Mouse (Mus musculus) embryonic facial prominence, embryonic 12.5 days (tissue): Measurements from ENCODE around the gene Spns2. TPM values are rescaled to one million over a fixed set of nuclear protein-coding genes. Genes with fewer than 3 reads are reported as not detected.

Experiments used
- ATAC-seq: fragments of 200-750 bp; cut with Nextera tagmentation; 2 replicates; pipeline ENCODE4 v1.8.0; 2017; ENCODE audit not compliant: insufficient number of reproducible peaks, insufficient read depth, low FRiP score, low TSS enrichment
- H3K27ac ChIP-seq: fragments of 300-500 bp; sonication (generic); 2 replicates; pipeline ENCODE4 v1.5.1; 2016; ENCODE audit warnings: mild to moderate bottlenecking
- H3K27me3 ChIP-seq: fragments of 300-500 bp; sonication (generic); 2 replicates; pipeline ENCODE4 v1.6.1; 2016; ENCODE audit warnings: mild to moderate bottlenecking, moderate library complexity
- H3K36me3 ChIP-seq: fragments of 300-500 bp; sonication (generic); 2 replicates; pipeline ENCODE4 v1.6.1; 2016; ENCODE audit warnings: mild to moderate bottlenecking
- H3K4me1 ChIP-seq: fragments of 300-500 bp; sonication (generic); 2 replicates; pipeline ENCODE4 v1.6.1; 2016
- H3K4me2 ChIP-seq: fragments of 300-500 bp; sonication (generic); replicated peaks from 2 replicates; pipeline ENCODE4 v1.6.1; 2016; ENCODE audit warnings: mild to moderate bottlenecking, moderate library complexity
- H3K4me3 ChIP-seq: fragments of 300-500 bp; sonication (generic); 2 replicates; pipeline ENCODE4 v1.5.1; 2016; ENCODE audit warnings: mild to moderate bottlenecking
- H3K9ac ChIP-seq: fragments of 300-500 bp; sonication (generic); 2 replicates; pipeline ENCODE4 v1.6.1; 2016; ENCODE audit warnings: mild to moderate bottlenecking, moderate library complexity
- H3K9me3 ChIP-seq: fragments of 300-500 bp; sonication (generic); 2 replicates; pipeline ENCODE4 v1.6.1; 2016; ENCODE audit warnings: mild to moderate bottlenecking, moderate library complexity
- WGBS: fragments of 180-500 bp; shearing (Covaris S2); methylation state at CpG from one replicate; pipeline ENCODE4 v1.1.7; 2016; 5-methylcytosine and 5-hydroxymethylcytosine counted together
- polyA plus RNA-seq: library from polyadenylated mRNA; unstranded; fragments of >200 nt; fragmentation: Nextera tagmentation; extraction: Ambion mirVana; gene quantifications from 2 replicates; pipeline ENCODE4 v1.2.1, GENCODE M21; 2016

Spns2 gene
- polyA plus RNA-seq, 1 experiment from 2014 or later: 3.9 TPM

DNA sequence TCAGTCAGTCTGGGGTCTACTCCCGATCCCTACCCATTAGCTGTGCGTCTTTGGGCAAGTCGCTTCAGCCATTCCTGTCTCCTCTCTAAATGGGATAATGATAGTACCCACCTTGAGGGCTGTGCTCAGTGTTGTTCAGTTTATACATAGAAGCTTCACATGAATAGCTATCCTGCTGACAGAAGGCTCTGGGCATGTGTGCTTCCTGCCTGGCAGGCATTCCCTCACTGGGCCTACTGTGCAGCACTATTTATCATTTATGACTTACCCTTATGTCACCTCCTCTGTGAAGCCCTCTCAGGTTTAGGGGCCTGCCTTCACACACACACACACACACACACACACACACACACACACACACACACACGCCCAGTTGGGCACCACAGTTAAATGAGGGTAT lies 10.4 kb upstream of the Spns2 start:
- no peak overlapping the region for H3K4me2 ChIP-seq
- H3K4me1 ChIP-seq: peaks cover 19% of the 10 kb centered on the region; the same call in 1 of the 2 replicates
- no peaks in the 10 kb centered on the region for H3K9me3 ChIP-seq
- H3K9ac ChIP-seq: no peak overlapping the region
- H3K36me3 ChIP-seq: no peaks in the 10 kb centered on the region
- whole genome bisulfite sequencing: 77% methylated on average over 4 of the region's 4 CpGs
- no peak overlapping the region for H3K4me3 ChIP-seq
- H3K27ac ChIP-seq: no peak overlapping the region
- ATAC-seq: no peak
- peaks cover 3% of the 10 kb centered on the region; the same call in 1 of the 2 replicates for H3K27me3 ChIP-seq

DNA sequence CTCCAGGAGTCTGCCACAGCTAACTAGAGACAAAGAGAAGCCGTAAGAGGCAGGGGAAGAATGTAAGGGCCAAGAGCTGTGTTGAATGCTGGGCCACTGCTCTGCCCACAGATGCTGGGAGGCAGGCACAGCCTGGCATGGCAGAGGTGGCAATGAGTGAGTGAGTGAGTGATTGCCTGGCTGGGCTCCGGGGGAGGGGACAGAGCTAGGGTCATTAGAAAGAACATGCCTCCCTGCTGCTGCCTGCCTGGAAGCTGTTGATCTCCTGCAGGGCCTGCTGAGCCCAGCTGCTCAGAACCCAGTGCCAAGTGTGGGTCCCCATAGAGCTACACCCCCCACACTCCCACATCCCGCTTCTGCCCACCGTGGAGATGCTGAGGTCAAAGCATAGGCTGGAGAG lies 7.7 kb upstream of the Spns2 start:
- no peaks in the 10 kb centered on the region for H3K36me3 ChIP-seq
- no peak overlapping the region for H3K4me2 ChIP-seq
- peaks cover 11% of the 10 kb centered on the region; the same call in 1 of the 2 replicates for H3K4me1 ChIP-seq
- no peaks in the 10 kb centered on the region for H3K9me3 ChIP-seq
- no peak overlapping the region for H3K27ac ChIP-seq
- H3K4me3 ChIP-seq: no peak overlapping the region
- no peak for ATAC-seq
- no peak overlapping the region for H3K9ac ChIP-seq
- 25% methylated on average over 4 of the region's 4 CpGs for WGBS
- peaks cover 3% of the 10 kb centered on the region; the same call in 1 of the 2 replicates for H3K27me3 ChIP-seq

DNA sequence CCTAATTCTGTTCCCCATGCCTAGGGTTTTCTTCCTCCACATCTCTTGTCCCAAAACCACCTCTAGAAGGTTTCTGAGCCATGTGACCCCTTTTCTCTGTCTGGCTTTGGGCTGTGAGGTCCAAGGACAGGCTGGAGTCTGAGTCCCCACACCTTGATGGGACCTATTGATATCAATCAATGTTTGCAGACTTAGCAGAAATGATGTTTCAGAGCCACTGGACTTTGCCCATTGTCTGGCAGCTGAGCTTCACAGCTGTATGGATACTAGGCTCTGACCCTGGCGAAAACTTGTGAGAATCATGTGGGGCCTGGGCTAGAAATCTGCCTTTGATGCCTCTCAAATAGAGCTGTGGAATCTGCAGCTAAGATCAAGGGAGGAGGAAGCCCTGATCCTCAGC lies 7.1 kb upstream of the Spns2 start:
- no peak overlapping the region for H3K9ac ChIP-seq
- no peak overlapping the region for H3K4me2 ChIP-seq
- H3K27me3 ChIP-seq: peaks cover 3% of the 10 kb centered on the region; the same call in 1 of the 2 replicates
- no peak for ATAC-seq
- no peaks in the 10 kb centered on the region for H3K36me3 ChIP-seq
- H3K9me3 ChIP-seq: no peaks in the 10 kb centered on the region
- H3K27ac ChIP-seq: no peak overlapping the region
- 67% methylated on average over 1 of the region's 1 CpGs for WGBS
- H3K4me3 ChIP-seq: no peak overlapping the region
- H3K4me1 ChIP-seq: 0 out of 2 replicates have a peak, but pooled peaks cover 8% of the 10 kb centered on the region

DNA sequence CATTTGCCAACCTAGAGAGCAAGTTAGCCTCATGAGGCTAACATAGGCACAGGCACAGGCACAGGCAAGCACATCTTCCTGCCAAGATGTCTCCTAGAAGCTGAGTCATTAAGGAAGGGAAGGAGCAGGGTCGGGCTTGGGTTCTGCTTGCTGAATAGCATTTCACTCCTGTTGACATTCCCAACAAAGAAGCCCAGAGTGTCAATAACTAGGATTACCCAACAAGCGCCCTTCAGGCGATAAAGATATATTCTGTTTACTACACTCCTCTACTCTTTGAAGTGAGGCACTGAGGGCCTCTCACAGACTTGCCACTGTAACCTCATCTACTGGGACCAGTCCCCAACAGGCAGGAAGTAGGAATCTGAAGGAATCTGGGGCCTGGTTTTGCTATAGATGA lies 6.4 kb upstream of the Spns2 start:
- ATAC-seq: no peak
- no peaks in the 10 kb centered on the region for H3K36me3 ChIP-seq
- no peak overlapping the region for H3K27ac ChIP-seq
- H3K9ac ChIP-seq: no peak overlapping the region
- 64% methylated on average over 3 of the region's 3 CpGs for WGBS
- H3K4me2 ChIP-seq: no peak overlapping the region
- H3K4me1 ChIP-seq: 0 out of 2 replicates have a peak, but pooled peaks cover 3% of the 10 kb centered on the region
- H3K4me3 ChIP-seq: no peak overlapping the region
- no peaks in the 10 kb centered on the region for H3K9me3 ChIP-seq
- H3K27me3 ChIP-seq: 0 out of 2 replicates have a peak, but pooled peaks cover 1% of the 10 kb centered on the region

DNA sequence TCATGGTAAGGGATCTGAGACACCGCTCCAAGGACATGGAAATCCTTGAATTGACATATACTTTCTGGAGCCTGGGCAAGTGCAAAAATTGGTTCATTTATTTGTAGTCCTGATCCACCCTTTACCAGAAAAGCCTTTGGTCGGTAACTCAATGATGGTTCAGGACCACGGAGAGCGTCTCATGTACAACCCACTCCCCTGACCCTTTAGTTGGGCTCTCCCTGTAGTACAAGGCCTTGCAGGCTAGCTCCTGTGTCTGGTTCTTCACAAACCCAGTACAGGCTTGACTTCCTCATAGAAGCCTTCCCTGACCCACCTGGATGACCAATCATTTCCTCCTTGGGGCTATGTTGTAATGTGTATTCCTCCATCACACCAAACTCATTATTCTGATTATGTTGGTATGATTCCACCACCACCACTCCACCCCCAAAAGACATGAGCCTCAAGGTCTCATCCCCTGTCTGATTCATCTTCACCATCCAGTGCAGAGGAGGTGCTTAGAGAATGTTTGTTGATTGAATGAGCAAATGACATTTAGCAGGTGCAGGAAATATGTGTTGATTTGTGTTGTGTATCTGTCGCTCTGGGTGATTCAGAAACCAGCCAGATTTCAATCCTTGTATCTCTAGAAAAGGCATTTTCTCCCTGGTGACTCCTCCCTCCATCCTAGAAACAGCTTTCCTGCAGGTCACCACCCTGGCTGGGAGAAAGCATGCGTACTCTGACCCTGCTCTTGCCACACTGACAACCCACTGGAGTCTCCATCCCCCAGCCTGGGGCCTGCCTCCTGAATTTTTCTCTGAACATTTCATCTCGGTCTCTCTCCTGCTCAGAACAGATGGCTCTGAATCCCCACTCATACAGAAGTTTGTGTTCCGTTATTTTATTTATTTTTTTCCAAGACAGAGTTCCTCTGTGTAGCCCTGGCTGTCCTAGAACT lies 4.6 kb upstream of the Spns2 start:
- no peak overlapping the region for H3K27ac ChIP-seq

DNA sequence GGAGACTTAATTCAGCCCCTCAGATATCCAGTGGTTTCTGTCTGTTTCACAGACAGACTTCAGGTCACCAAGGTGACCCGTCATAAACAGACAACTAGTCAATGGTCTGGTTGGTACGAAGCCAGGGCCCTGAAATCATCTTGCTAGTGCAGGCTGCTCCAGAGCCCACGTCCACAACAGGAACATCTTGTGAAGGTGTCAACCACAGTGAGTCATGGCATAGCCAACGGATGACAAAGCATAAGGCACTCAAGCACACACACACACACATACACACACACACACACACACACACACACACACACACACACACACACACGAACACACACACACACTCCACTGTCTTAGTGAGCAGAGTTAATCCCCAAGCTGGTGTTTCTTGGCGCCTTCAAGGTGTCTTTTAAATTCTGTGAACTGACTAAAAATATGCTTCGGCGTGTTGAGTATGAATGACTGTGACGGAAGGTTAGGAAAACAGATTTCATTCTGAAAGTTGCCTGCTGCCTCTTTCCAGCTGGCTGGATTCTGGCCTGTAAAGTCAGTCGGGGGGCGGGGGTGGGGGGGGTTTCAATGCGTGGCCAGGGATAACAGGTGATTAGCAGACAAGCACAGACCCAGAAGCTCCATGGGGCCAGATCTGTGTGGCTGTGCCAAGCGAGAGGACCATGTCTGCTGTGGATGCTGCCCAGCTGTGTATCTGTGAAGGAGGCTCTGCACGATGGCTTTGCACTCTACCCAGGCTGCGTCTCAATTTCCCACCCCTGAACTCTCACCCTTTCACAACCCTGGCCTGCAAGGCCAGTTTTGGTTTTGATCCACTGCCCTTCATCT lies 1.6 kb upstream of the Spns2 start:
- H3K4me1 ChIP-seq: peaks cover 16% of the 10 kb centered on the region
- H3K36me3 ChIP-seq: no peaks in the 10 kb centered on the region
- 68% methylated on average over 15 of the region's 15 CpGs for WGBS
- no peaks in the 10 kb centered on the region for H3K9me3 ChIP-seq
- peaks cover 46% of the 10 kb centered on the region for H3K27me3 ChIP-seq
- H3K4me3 ChIP-seq: no peak overlapping the region
- H3K9ac ChIP-seq: no peak overlapping the region
- ATAC-seq: no peak
- H3K4me2 ChIP-seq: no peak overlapping the region
- no peak overlapping the region for H3K27ac ChIP-seq

More for the DNA sequence above, 4.6 kb upstream of the Spns2 start:
- no peak overlapping the region for H3K9ac ChIP-seq
- WGBS: 50% methylated on average over 8 of the region's 8 CpGs
- peaks cover 4% of the 10 kb centered on the region; the same call in 1 of the 2 replicates for H3K4me1 ChIP-seq
- peaks cover 17% of the 10 kb centered on the region for H3K27me3 ChIP-seq
- no peaks in the 10 kb centered on the region for H3K9me3 ChIP-seq
- no peaks in the 10 kb centered on the region for H3K36me3 ChIP-seq
- no peak overlapping the region for H3K4me2 ChIP-seq
- no peak overlapping the region for H3K4me3 ChIP-seq
- ATAC-seq: no peak

DNA sequence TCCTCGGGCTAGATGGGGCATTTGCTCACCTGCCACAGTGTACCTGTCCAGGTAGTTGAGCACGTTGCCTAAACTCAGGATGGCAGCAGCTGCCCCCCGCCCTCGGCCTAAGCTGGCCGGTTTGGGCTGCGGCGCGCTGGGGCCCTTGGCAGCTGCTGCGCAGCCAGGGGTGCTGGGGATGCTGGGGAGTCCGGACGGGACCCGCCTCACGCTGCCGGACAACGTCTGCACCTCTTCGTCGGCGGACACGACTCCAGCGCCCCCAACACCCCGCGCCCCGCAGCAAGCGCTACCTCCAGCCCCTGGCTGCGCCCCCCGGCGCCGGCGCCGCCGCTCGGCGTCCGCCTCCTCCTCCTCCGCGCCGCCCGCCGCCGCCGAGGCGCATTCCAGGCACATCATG lies 307 bp downstream of the Spns2 start:
- under 1% methylated on average over 32 of the region's 42 CpGs for WGBS
- Histone ChIP-seq H3K4me3 (peak overlapping the region; percentile 57), H3K4me1 (peaks cover 16% of the 10 kb centered on the region), H3K27me3 (peaks cover 49% of the 10 kb centered on the region), H3K9me3 (no peaks in the 10 kb centered on the region), H3K27ac (no peak overlapping the region), H3K4me2 (peak overlapping the region; percentile 98), H3K9ac (peak overlapping the region; percentile 59), H3K36me3 (no peaks in the 10 kb centered on the region)
- no peak; the same call in 1 of the 2 replicates for ATAC-seq

DNA sequence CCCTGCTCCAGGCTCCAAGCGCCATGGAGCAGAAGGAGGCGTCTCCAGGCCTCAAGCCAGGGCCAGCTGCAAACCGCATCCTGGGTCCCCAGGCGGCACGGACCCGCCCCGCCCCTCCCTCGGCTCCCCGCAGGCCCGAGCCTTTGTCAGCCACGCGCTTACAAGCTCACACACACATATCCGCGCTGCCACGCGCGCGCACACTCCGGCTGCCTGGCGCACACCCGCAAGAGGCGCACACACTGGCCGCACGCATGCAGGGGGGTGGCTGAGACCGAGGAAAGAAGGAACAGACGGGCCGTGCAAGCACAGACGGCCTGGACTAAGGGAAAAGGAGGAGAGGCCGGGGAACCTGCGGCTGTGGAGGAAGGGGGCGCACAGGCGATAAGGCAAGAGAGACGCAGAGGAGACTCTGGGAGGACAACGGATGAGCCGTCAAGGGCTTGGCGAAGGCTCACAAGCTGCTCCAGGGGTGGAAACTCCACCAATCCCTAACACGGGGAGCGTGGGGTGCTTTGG lies 892 bp downstream of the Spns2 start:
- peak overlapping the region; percentile 57 for H3K4me3 ChIP-seq
- peaks cover 16% of the 10 kb centered on the region for H3K4me1 ChIP-seq
- H3K27me3 ChIP-seq: peaks cover 49% of the 10 kb centered on the region
- no peak overlapping the region for H3K27ac ChIP-seq
- no peaks in the 10 kb centered on the region for H3K9me3 ChIP-seq
- WGBS: 2% methylated on average over 38 of the region's 38 CpGs
- ATAC-seq: no peak
- no peaks in the 10 kb centered on the region for H3K36me3 ChIP-seq
- peak overlapping the region; percentile 59; the same call in 1 of the 2 replicates for H3K9ac ChIP-seq
- peak overlapping the region; percentile 98 for H3K4me2 ChIP-seq

DNA sequence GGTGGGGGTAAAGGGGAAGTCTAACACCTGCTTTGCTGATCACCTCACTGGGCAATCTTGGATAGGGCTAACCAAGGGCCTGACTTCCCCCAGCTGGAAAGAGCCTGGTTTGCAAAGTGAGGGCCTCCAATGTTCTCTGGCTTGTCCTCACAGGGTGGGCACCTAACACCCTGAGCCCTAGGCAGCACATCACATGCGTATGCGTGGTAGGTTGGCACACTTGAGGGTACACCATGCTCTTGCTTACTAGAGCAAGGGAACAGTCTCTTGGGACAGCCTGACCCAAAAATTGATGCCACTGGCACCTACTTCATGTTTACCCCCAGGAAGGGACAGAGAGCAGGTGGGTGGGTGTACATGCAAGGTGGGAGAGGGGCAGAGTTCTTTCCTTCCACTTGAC lies 2.0 kb downstream of the Spns2 start:
- Histone ChIP-seq H3K36me3 (no peaks in the 10 kb centered on the region), H3K4me1 (peaks cover 16% of the 10 kb centered on the region), H3K9ac (no peak overlapping the region), H3K27ac (no peak overlapping the region), H3K4me2 (peak overlapping the region; percentile 98; the same call in 1 of the 2 replicates), H3K27me3 (peaks cover 49% of the 10 kb centered on the region), H3K9me3 (no peaks in the 10 kb centered on the region), H3K4me3 (peak overlapping the region; percentile 57; the same call in 1 of the 2 replicates)
- no peak for ATAC-seq
- WGBS: 84% methylated on average over 2 of the region's 2 CpGs

DNA sequence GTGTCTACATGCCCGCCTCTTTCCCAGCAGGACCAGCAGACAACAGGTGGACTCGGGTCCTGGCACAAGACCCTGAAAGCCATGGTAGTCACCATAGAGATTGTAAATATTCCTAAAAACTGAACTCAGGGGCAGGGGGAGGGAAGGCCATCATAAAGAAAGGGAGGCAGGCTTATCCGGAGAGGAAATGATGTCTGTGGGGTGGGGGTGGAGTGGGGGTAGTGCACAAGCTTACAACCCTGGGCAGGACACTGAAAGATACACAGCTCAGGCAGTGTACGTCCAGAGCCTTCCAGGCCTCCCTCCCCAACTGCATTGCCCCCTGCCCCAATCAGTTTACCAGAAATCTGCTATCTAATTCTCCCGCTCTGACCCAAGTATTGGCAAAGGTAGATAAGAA lies 2.5 kb downstream of the Spns2 start:
- Histone ChIP-seq H3K4me1 (peaks cover 16% of the 10 kb centered on the region), H3K36me3 (no peaks in the 10 kb centered on the region), H3K27ac (no peak overlapping the region), H3K4me3 (no peak overlapping the region), H3K4me2 (peak overlapping the region; percentile 98; the same call in 1 of the 2 replicates), H3K27me3 (peaks cover 49% of the 10 kb centered on the region), H3K9ac (no peak overlapping the region), H3K9me3 (no peaks in the 10 kb centered on the region)
- 65% methylated on average over 5 of the region's 5 CpGs for WGBS
- no peak for ATAC-seq

DNA sequence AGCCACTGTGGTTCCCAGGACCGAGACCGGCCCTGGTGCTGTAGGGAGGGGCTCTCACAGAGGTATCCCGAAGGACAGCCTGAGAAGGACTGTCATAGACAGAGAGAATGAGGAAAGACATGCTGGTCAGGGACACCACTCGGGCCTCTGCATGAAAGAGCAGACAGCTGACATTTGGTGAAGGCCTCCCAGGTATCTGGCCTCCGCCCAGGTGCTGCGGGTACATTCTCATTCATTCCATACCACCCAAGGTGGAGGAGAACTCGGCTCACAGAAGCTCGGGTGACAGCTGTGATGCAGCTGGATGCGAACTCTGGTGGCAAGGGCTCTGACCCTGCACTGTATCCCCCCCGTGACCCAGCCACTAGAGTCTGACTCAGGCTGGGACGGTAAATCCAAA lies 3.7 kb downstream of the Spns2 start:
- ATAC-seq: no peak
- H3K27ac ChIP-seq: no peak overlapping the region
- 58% methylated on average over 11 of the region's 11 CpGs for WGBS
- no peaks in the 10 kb centered on the region for H3K36me3 ChIP-seq
- H3K4me3 ChIP-seq: no peak overlapping the region
- no peaks in the 10 kb centered on the region for H3K9me3 ChIP-seq
- H3K4me2 ChIP-seq: no peak overlapping the region
- H3K4me1 ChIP-seq: peaks cover 16% of the 10 kb centered on the region
- no peak overlapping the region for H3K9ac ChIP-seq
- peaks cover 47% of the 10 kb centered on the region for H3K27me3 ChIP-seq
